Mouse (Mus musculus) spleen, adult 2 months (tissue): Measurements from ENCODE around the gene Cpt1c. TPM values are rescaled to one million over a fixed set of nuclear protein-coding genes. Genes with fewer than 3 reads are reported as not detected.

ENCODE experiments used
- DNase-seq, 2 experiments: peaks; one replicate each; pipeline versions ENCODE4 v3.0.0 to v3.0.0-alpha.2; 2012 to 2021; ENCODE audit warnings: low spot score in 2 of 2, low read depth in 1 of 2
- H3K27ac ChIP-seq: fragments of 200-500 bp; 2 replicates; pipeline ENCODE4 v1.5.1; 2012; ENCODE audit warnings: low read length, inconsistent platforms; ENCODE audit not compliant: insufficient read depth
- H3K27me3 ChIP-seq: fragments of 200-500 bp; 2 replicates; pipeline ENCODE4 v1.6.1; 2012; ENCODE audit warnings: mild to moderate bottlenecking, moderate library complexity, low read length, inconsistent platforms; ENCODE audit not compliant: control insufficient read depth, insufficient read depth
- H3K36me3 ChIP-seq: fragments of 200-500 bp; 2 replicates; pipeline ENCODE4 v1.6.1; 2012; ENCODE audit warnings: mild to moderate bottlenecking, low read length, inconsistent platforms; ENCODE audit not compliant: control insufficient read depth, insufficient read depth
- H3K4me1 ChIP-seq: fragments of 200-500 bp; 2 replicates; pipeline ENCODE4 v1.6.1; 2011; ENCODE audit warnings: inconsistent platforms; ENCODE audit not compliant: control insufficient read depth, insufficient read depth, insufficient read length
- H3K4me3 ChIP-seq: fragments of 200-500 bp; 2 replicates; pipeline ENCODE4 v1.5.1; 2011; ENCODE audit warnings: mild to moderate bottlenecking, inconsistent platforms; ENCODE audit not compliant: insufficient read depth, insufficient read length; ENCODE audit errors: extremely low read depth
- CTCF ChIP-seq: fragments of 200-500 bp; IDR thresholded peaks from 2 replicates; pipeline ENCODE4 v1.5.1; 2011; ENCODE audit warnings: mild to moderate bottlenecking, inconsistent platforms; ENCODE audit not compliant: insufficient read depth, insufficient read length, insufficient replicate concordance; ENCODE audit errors: extremely low read depth
- POLR2A ChIP-seq: fragments of 200-500 bp; IDR thresholded peaks from 2 replicates; pipeline ENCODE4 v1.6.1; 2011; ENCODE audit warnings: low read depth, low read length, inconsistent platforms
- WGBS: fragments of 180-500 bp; shearing (Covaris S2); methylation state at CpG from one replicate; pipeline ENCODE4 v1.1.7; 2018; 5-methylcytosine and 5-hydroxymethylcytosine counted together
- polyA plus RNA-seq: library from polyadenylated mRNA; depleted of rRNA; stranded (reverse); fragments of >200 nt; gene quantifications from 2 replicates; pipeline ENCODE4 v1.2.3, GENCODE M21; 2012

The Cpt1c gene
- polyA plus RNA-seq, 1 experiment: 6.1 TPM

GRCm38 (mm10) chr7:44986192-44986878 is 11.7 kb upstream of the Cpt1c start, which contains the start of gene Prmt1:
Prmt1 (minus strand) TSS chr7:44986568.
- peak within 1 kb of the TSS; percentile 83 for H3K27ac ChIP-seq
- WGBS: under 1% methylated on average over 42 of the region's 42 CpGs
- peak within 1 kb of the TSS; percentile 70 for H3K4me3 ChIP-seq
- H3K36me3 ChIP-seq: peaks cover 8% of the 10 kb centered on the region
- peaks cover 2% of the 10 kb centered on the region; the same call in 1 of the 2 replicates for H3K4me1 ChIP-seq
- DNase-seq: peak; percentile 93 to 99
- H3K27me3 ChIP-seq: no peaks in the 10 kb centered on the region
- TF ChIP-seq CTCF: no peak
- TF ChIP-seq POLR2A: peak; percentile 69

- peak; percentile 17 to 48 for DNase-seq
- 1% methylated on average over 45 of the region's 45 CpGs for WGBS
- H3K4me3 ChIP-seq: peak overlapping the region; percentile 69
- H3K36me3 ChIP-seq: peaks cover 13% of the 10 kb centered on the region
- H3K4me1 ChIP-seq: peaks cover 2% of the 10 kb centered on the region; the same call in 1 of the 2 replicates
- TF ChIP-seq POLR2A: no peak
- TF ChIP-seq CTCF: 0 out of 2 replicates have a peak, but pooled peaks have one; percentile 5
- peak overlapping the region; percentile 83 for H3K27ac ChIP-seq
- H3K27me3 ChIP-seq: no peaks in the 10 kb centered on the region
Observed at GRCm38 (mm10) chr7:44985595-44986191, 11.0 kb upstream of the Cpt1c start.

GRCm38 (mm10) chr7:44984833-44985164 is 10.1 kb upstream of the Cpt1c start:
- no peak overlapping the region for H3K27ac ChIP-seq
- peaks cover 2% of the 10 kb centered on the region; the same call in 1 of the 2 replicates for H3K4me1 ChIP-seq
- 58% methylated on average over 3 of the region's 3 CpGs for WGBS
- DNase-seq: no peak
- H3K36me3 ChIP-seq: peaks cover 17% of the 10 kb centered on the region
- H3K4me3 ChIP-seq: no peak overlapping the region
- TF ChIP-seq CTCF (no peak), POLR2A (no peak)
- H3K27me3 ChIP-seq: no peaks in the 10 kb centered on the region

GRCm38 (mm10) chr7:44983944-44984832 is 9.5 kb upstream of the Cpt1c start:
- TF ChIP-seq POLR2A (no peak), CTCF (no peak)
- Histone ChIP-seq H3K27ac (no peak overlapping the region), H3K27me3 (no peaks in the 10 kb centered on the region), H3K4me3 (no peak overlapping the region), H3K4me1 (peaks cover 2% of the 10 kb centered on the region; the same call in 1 of the 2 replicates), H3K36me3 (peaks cover 19% of the 10 kb centered on the region)
- no peak for DNase-seq
- 89% methylated on average over 7 of the region's 7 CpGs for WGBS

GRCm38 (mm10) chr7:44983085-44983484 is 8.4 kb upstream of the Cpt1c start:
- TF ChIP-seq POLR2A (no peak), CTCF (peak; percentile 98)
- H3K36me3 ChIP-seq: peaks cover 26% of the 10 kb centered on the region
- DNase-seq: peak in 1 of 2 experiments; percentile 83
- peaks cover 2% of the 10 kb centered on the region; the same call in 1 of the 2 replicates for H3K4me1 ChIP-seq
- WGBS: 25% methylated on average over 6 of the region's 6 CpGs
- H3K27me3 ChIP-seq: no peaks in the 10 kb centered on the region
- H3K4me3 ChIP-seq: no peak overlapping the region
- no peak overlapping the region for H3K27ac ChIP-seq

- WGBS: 93% methylated on average over 8 of the region's 8 CpGs
- TF ChIP-seq POLR2A: no peak
- TF ChIP-seq CTCF: no peak
- 0 out of 2 replicates have a peak, but pooled peaks cover 2% of the 10 kb centered on the region for H3K4me1 ChIP-seq
- no peak overlapping the region for H3K4me3 ChIP-seq
- H3K27me3 ChIP-seq: no peaks in the 10 kb centered on the region
- H3K36me3 ChIP-seq: peaks cover 35% of the 10 kb centered on the region
- DNase-seq: no peak
- H3K27ac ChIP-seq: no peak overlapping the region
Observed at GRCm38 (mm10) chr7:44981539-44981938, 6.9 kb upstream of the Cpt1c start.
